Mouse (Mus musculus): ENCODE data around the gene Lifr.

- TF ChIP-seq POLR2A (IDR thresholded peaks at IDR 0.05; ENCODE audit: borderline replicate concordance, extremely low read depth, insufficient read depth, insufficient read length, poor library complexity, severe bottlenecking), result no peak
- no peak for TF ChIP-seq CTCF (IDR thresholded peaks at IDR 0.05; ENCODE audit: borderline replicate concordance, extremely low read depth, insufficient read depth, insufficient read length)
These were observed 20.1 kb upstream of the Lifr start for GRCm38 (mm10) chr15:7070199-7070794.

All from brain, embryonic 14.5 days (tissue).